Mouse (Mus musculus) CH12.LX (cell line): Measurements from ENCODE around the gene Guk1. TPM values are rescaled to one million over a fixed set of nuclear protein-coding genes. Genes with fewer than 3 reads are reported as not detected.
A peak's percentile ranks its signal among the peaks of the same experiment; 100 is the strongest.

Experiments used
- DNase-seq: peaks from one replicate; pipeline ENCODE4 v3.0.0-alpha.2; 2013; ENCODE audit errors: extremely low read depth
- H3K27ac ChIP-seq: 2 replicates; pipeline ENCODE4 v1.5.1; 2012; ENCODE audit warnings: low read depth, mild to moderate bottlenecking, control low read depth, moderate library complexity; ENCODE audit not compliant: insufficient read depth
- H3K27me3 ChIP-seq: replicated peaks from 2 replicates; pipeline ENCODE3; 2012; ENCODE audit warnings: inconsistent platforms
- H3K36me3 ChIP-seq, 2 experiments: replicated peaks in 1 of 2; 2 replicates each; pipeline versions ENCODE3 to v1.6.1; 2012; ENCODE audit warnings: inconsistent platforms in 1 of 2, low read length in 1 of 2, mild to moderate bottlenecking in 1 of 2, mixed read lengths in 1 of 2, moderate library complexity in 1 of 2; ENCODE audit not compliant: control insufficient read depth in 1 of 2, insufficient read depth in 1 of 2
- H3K4me1 ChIP-seq, 2 experiments: 2 replicates each; pipeline ENCODE4 v1.6.1; 2012; ENCODE audit warnings: inconsistent platforms in 1 of 2, moderate library complexity in 1 of 2; ENCODE audit not compliant: insufficient read depth in 2 of 2, control insufficient read depth in 1 of 2
- H3K4me2 ChIP-seq: 2 replicates; pipeline ENCODE4 v1.6.1; 2012; ENCODE audit warnings: low read depth, mild to moderate bottlenecking, control low read depth; ENCODE audit not compliant: poor library complexity, insufficient read depth, severe bottlenecking
- H3K4me3 ChIP-seq, 3 experiments: fragments of 150-350 bp in 1 of 3; sonication (generic) in 1 of 3; replicated peaks in 1 of 3; 2 replicates each; pipeline versions ENCODE3 to v1.5.1; 2011 to 2012; ENCODE audit warnings: low read depth in 2 of 3, low read length in 2 of 3, mild to moderate bottlenecking in 2 of 3, moderate library complexity in 2 of 3, control low read depth in 1 of 3, improper control_type of control experiment in 1 of 3, inconsistent platforms in 1 of 3, mixed read lengths in 1 of 3; ENCODE audit not compliant: poor library complexity in 1 of 3
- H3K79me2 ChIP-seq: replicated peaks from 2 replicates; pipeline ENCODE4 v1.6.1; 2012; ENCODE audit warnings: mild to moderate bottlenecking, moderate library complexity; ENCODE audit not compliant: control insufficient read depth, poor library complexity, insufficient read depth, severe bottlenecking; ENCODE audit errors: extremely low read depth
- H3K9ac ChIP-seq: 2 replicates; pipeline ENCODE4 v1.6.1; 2012; ENCODE audit warnings: low read depth, mild to moderate bottlenecking, control low read depth, moderate library complexity; ENCODE audit not compliant: insufficient read depth
- H3K9me3 ChIP-seq: replicated peaks from 2 replicates; pipeline ENCODE3; 2012; ENCODE audit warnings: low read length, inconsistent platforms, mixed read lengths
- BHLHE40 ChIP-seq: IDR thresholded peaks from 2 replicates; pipeline ENCODE4 v1.6.1; 2011; ENCODE audit warnings: mild to moderate bottlenecking, low read depth, low read length, improper control_type of control experiment
- CHD2 ChIP-seq: IDR thresholded peaks from 2 replicates; pipeline ENCODE4 v1.6.1; 2011; ENCODE audit warnings: low read length, improper control_type of control experiment
- CTCF ChIP-seq, 2 experiments: IDR thresholded peaks in 1 of 2; conservative IDR thresholded peaks in 1 of 2; 2 replicates each; pipeline ENCODE4 v1.5.1; 2011 to 2012; ENCODE audit warnings: low read depth in 2 of 2, low read length in 2 of 2, improper control_type of control experiment in 1 of 2, inconsistent platforms in 1 of 2, mild to moderate bottlenecking in 1 of 2, moderate library complexity in 1 of 2
- IRF4 ChIP-seq: IDR thresholded peaks from 2 replicates; pipeline ENCODE4 v1.6.1; 2014; ENCODE audit warnings: low read depth, mild to moderate bottlenecking, inconsistent platforms, low read length, improper control_type of control experiment
- MAX ChIP-seq: IDR thresholded peaks from 2 replicates; pipeline ENCODE4 v1.6.1; 2011; ENCODE audit warnings: low read length, improper control_type of control experiment
- NRF1 ChIP-seq: IDR thresholded peaks from 2 replicates; pipeline ENCODE4 v1.6.1; 2014; ENCODE audit warnings: low read depth, mild to moderate bottlenecking, inconsistent platforms, low read length, improper control_type of control experiment, moderate library complexity
- RAD21 ChIP-seq: IDR thresholded peaks from 2 replicates; pipeline ENCODE4 v1.6.1; 2011; ENCODE audit warnings: low read depth, mild to moderate bottlenecking, low read length, improper control_type of control experiment, moderate library complexity
- SMC3 ChIP-seq: IDR thresholded peaks from 2 replicates; pipeline ENCODE4 v1.6.1; 2011; ENCODE audit warnings: low read depth, low read length, improper control_type of control experiment
- TCF12 ChIP-seq: IDR thresholded peaks from 2 replicates; pipeline ENCODE4 v1.6.1; 2014; ENCODE audit warnings: low read depth, mild to moderate bottlenecking, inconsistent platforms, low read length, improper control_type of control experiment
- USF1 ChIP-seq: IDR thresholded peaks from 2 replicates; pipeline ENCODE4 v1.6.1; 2014; ENCODE audit warnings: low read depth, mild to moderate bottlenecking, inconsistent platforms, low read length, improper control_type of control experiment
- USF2 ChIP-seq: conservative IDR thresholded peaks from 2 replicates; pipeline ENCODE4 v1.6.1; 2011; ENCODE audit warnings: low read depth, low read length, improper control_type of control experiment
- ZMIZ1 ChIP-seq: IDR thresholded peaks from 2 replicates; pipeline ENCODE4 v1.6.1; 2012; ENCODE audit warnings: low read depth, mild to moderate bottlenecking, inconsistent platforms, low read length, improper control_type of control experiment
- dilution Hi-C: fragments of 300-500 bp; cut with MboI; formaldehyde crosslinking; loops from 2 replicates; pipeline ENCODE4 v1.14.3; 2020; ENCODE audit warnings: low sequenced_read_pairs; ENCODE audit not compliant: extremely low pct_unique_long_range_greater_than_20kb, extremely low pct_ligation_motif_present
- in situ Hi-C: fragments of 300-500 bp; cut with MboI; formaldehyde crosslinking; loops from 3 replicates; pipeline ENCODE4 v1.14.3; 2019; ENCODE audit warnings: low sequenced_read_pairs, low pct_ligation_motif_present, low pct_unique_long_range_greater_than_20kb, mixed read lengths
- polyA plus RNA-seq: library from polyadenylated mRNA; unstranded; fragments of >175 nt; gene quantifications from 2 replicates; pipeline ENCODE4 v1.2.1, GENCODE M21; 2012; ENCODE audit warnings: low read depth; ENCODE audit not compliant: insufficient read length
- total RNA-seq, 2 experiments: library from RNA; depleted of rRNA; stranded (reverse); fragments of 300-350 nt in 1 of 2; fragments of >200 nt in 1 of 2; gene quantifications; 2 replicates each; pipeline ENCODE4 v1.2.3; 2012 to 2014

Gene Guk1
- total and polyA plus RNA-seq, 3 experiments = 111 to 148 (median 130) TPM

GRCm38 (mm10) chr11:59238525-59239427 lies 46.8 kb upstream of the Guk1 start:
- dilution Hi-C loops = no loop called here
- Histone ChIP-seq H3K27me3 (peaks cover 69% of the 10 kb centered on the region), H3K79me2 (no peaks in the 10 kb centered on the region), H3K4me1 (peaks cover 0 to 12% of the 10 kb centered on the region in 2 experiments; a peak in 2 of 4 replicates), H3K9me3 (no peaks in the 10 kb centered on the region), H3K9ac (no peak overlapping the region), H3K4me3 (no peak overlapping the region), H3K4me2 (0 out of 2 replicates have a peak overlapping the region, but pooled peaks have one; percentile 0), H3K27ac (no peak overlapping the region), H3K36me3 (no peaks in the 10 kb centered on the region)
- TF ChIP-seq USF1 = peak; percentile 96
- peak; percentile 89 for TF ChIP-seq BHLHE40
- peak; percentile 61 for TF ChIP-seq SMC3
- TF ChIP-seq CHD2 = no peak
- no peak for TF ChIP-seq ZMIZ1
- peak; percentile 76 for TF ChIP-seq RAD21
- TF ChIP-seq NRF1 = 0 out of 2 replicates have a peak, but pooled peaks have one; percentile 13
- TF ChIP-seq MAX = peak; percentile 88
- peak in 1 of 2 experiments; percentile 87; a peak in 2 of 4 replicates for TF ChIP-seq CTCF (conservative IDR thresholded peaks at IDR 0.05 in 1 of 2, IDR thresholded peaks at IDR 0.05 in 1 of 2; ENCODE audit: low read depth in 2 of 2, low read length in 2 of 2)
- peak; percentile 95 for TF ChIP-seq USF2
- TF ChIP-seq TCF12 = peak; percentile 23; the same call in 1 of the 2 replicates
- in situ Hi-C loops = no loop called here
- peak; percentile 39 for DNase-seq

DNA sequence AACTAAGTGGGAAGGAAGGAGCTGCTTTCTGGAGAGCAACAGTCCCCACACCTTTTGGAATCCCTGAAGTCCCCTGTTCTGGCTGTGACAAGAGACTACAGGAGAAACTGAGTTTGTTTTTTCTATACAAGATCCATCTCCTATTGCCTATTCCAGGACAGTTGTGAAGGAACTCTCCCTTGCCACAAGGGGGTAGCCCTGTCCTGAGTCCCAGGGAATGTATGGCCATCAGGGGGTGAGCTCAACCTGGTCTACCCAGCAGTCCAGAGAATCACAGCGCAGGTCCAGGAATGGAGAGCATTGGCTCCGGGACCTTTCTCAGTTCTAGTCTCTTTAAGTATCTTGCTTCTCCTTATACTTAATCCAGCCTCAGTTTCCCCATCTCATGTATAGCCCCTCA lies 40.8 kb upstream of the Guk1 start:
- in situ Hi-C loops = no loop called here
- peaks cover 2% of the 10 kb centered on the region for H3K79me2 ChIP-seq
- H3K9me3 ChIP-seq = no peaks in the 10 kb centered on the region
- TF ChIP-seq CTCF (conservative IDR thresholded peaks at IDR 0.05 in 1 of 2, IDR thresholded peaks at IDR 0.05 in 1 of 2; ENCODE audit: low read depth in 2 of 2, low read length in 2 of 2) (peak in 1 of 2 experiments; percentile 41; a peak in 2 of 4 replicates), MAX (no peak), USF2 (no peak), IRF4 (no peak), RAD21 (peak; percentile 3)
- TF ChIP-seq, all 38 proteins: peak for 2
- H3K4me2 ChIP-seq = no peak overlapping the region
- dilution Hi-C loops = no loop called here
- H3K9ac ChIP-seq = no peak overlapping the region
- H3K4me1 ChIP-seq = peaks cover 3 to 19% of the 10 kb centered on the region in 2 experiments; a peak in 2 of 4 replicates
- no peak overlapping the region for H3K27ac ChIP-seq
- DNase-seq = no peak
- H3K36me3 ChIP-seq = no peaks in the 10 kb centered on the region
- no peak overlapping the region for H3K4me3 ChIP-seq
- peaks cover 14% of the 10 kb centered on the region for H3K27me3 ChIP-seq
